Mouse (Mus musculus) left cerebral cortex, postnatal 14 days (tissue): ENCODE measurements at regions not wholly inside any gene's neighbourhood (a gene's known extent, or its start where the extent isn't known, plus 50 kb on each side); places are given as distances from the start of the nearest gene placed in this dataset.

Experiments
- DNase-seq, 2 experiments: peaks; one replicate each; pipeline ENCODE4 v3.0.0; 2021 to 2022; ENCODE audit warnings: low spot score in 2 of 2, mixed read lengths in 1 of 2
- intact Hi-C: fragments of 180-260 bp; cut with DNase I; formaldehyde crosslinking; loops from one replicate; pipeline ENCODE4 v1.15.1; 2025

GRCm38 (mm10) chr7:95682521-95682920 lies 488.5 kb upstream of the Tenm4 start:
- DNase-seq, result no peak
- intact Hi-C loops, result no loop called here

- no peak for DNase-seq
- intact Hi-C loops, result no loop called here
These were observed 483.3 kb upstream of the Tenm4 start for GRCm38 (mm10) chr7:95687733-95688132.

- no peak for DNase-seq
- intact Hi-C loops, result no loop called here
These were observed 482.6 kb upstream of the Tenm4 start for GRCm38 (mm10) chr7:95688151-95689146.

- DNase-seq, result no peak
- intact Hi-C loops, result no loop called here
These were observed 481.7 kb upstream of the Tenm4 start for GRCm38 (mm10) chr7:95689161-95689833.

- DNase-seq, result no peak
- intact Hi-C loops, result no loop called here
These were observed 471.5 kb upstream of the Tenm4 start for GRCm38 (mm10) chr7:95699506-95699905.

GRCm38 (mm10) chr7:95710088-95710487 lies 461.0 kb upstream of the Tenm4 start:
- no peak for DNase-seq

GRCm38 (mm10) chr7:95720083-95720482 lies 451.0 kb upstream of the Tenm4 start:
- intact Hi-C loops, result loop anchor here (10.0 kb wide), 1 partner anchor 65 kb away; no protein-coding TSS in a partner anchor
- no peak for DNase-seq

More at GRCm38 (mm10) chr7:95710088-95710487, 461.0 kb upstream of the Tenm4 start:
- intact Hi-C loops, result no loop called here

- intact Hi-C loops, result loop anchor here (10.0 kb wide), 1 partner anchor 59 kb away; no protein-coding TSS in a partner anchor
- peak in 1 of 2 experiments; percentile 16 for DNase-seq
These were observed 445.1 kb upstream of the Tenm4 start for GRCm38 (mm10) chr7:95725716-95726487.

- intact Hi-C loops, result no loop called here
These were observed 437.2 kb upstream of the Tenm4 start for GRCm38 (mm10) chr7:95733807-95734206.

GRCm38 (mm10) chr7:95734587-95734986 lies 436.5 kb upstream of the Tenm4 start:
- intact Hi-C loops, result no loop called here
- DNase-seq, result no peak

More at GRCm38 (mm10) chr7:95733807-95734206, 437.2 kb upstream of the Tenm4 start:
- DNase-seq, result no peak

GRCm38 (mm10) chr7:95736716-95737115 lies 434.3 kb upstream of the Tenm4 start:
- DNase-seq, result peak; percentile 47 to 73
- intact Hi-C loops, result no loop called here

- intact Hi-C loops, result no loop called here
- DNase-seq, result no peak
These were observed 432.3 kb upstream of the Tenm4 start for GRCm38 (mm10) chr7:95738725-95739245.

GRCm38 (mm10) chr7:95739779-95740178 lies 431.3 kb upstream of the Tenm4 start:
- DNase-seq, result no peak
- intact Hi-C loops, result no loop called here

- intact Hi-C loops, result no loop called here
- DNase-seq, result no peak
These were observed 412.7 kb upstream of the Tenm4 start for GRCm38 (mm10) chr7:95758375-95758774.

- intact Hi-C loops, result no loop called here
These were observed 409.9 kb upstream of the Tenm4 start for GRCm38 (mm10) chr7:95760945-95761661.

GRCm38 (mm10) chr7:95766356-95767150 lies 404.5 kb upstream of the Tenm4 start:
- intact Hi-C loops, result no loop called here
- DNase-seq, result peak; percentile 60 to 83

More at GRCm38 (mm10) chr7:95760945-95761661, 409.9 kb upstream of the Tenm4 start:
- DNase-seq, result peak; percentile 53 to 57

GRCm38 (mm10) chr7:95784523-95784922 lies 386.5 kb upstream of the Tenm4 start:
- DNase-seq, result no peak
- intact Hi-C loops, result loop anchor here (10.0 kb wide), 1 partner anchor 60 kb away; no protein-coding TSS in a partner anchor

- intact Hi-C loops, result loop anchor here (10.0 kb wide), 1 partner anchor 63 kb away; no protein-coding TSS in a partner anchor
- DNase-seq, result no peak
These were observed 383.5 kb upstream of the Tenm4 start for GRCm38 (mm10) chr7:95787543-95787942.
